ENCODE assay signal across 15 mouse cellular contexts in genomic region chr4:107180746-107181145, GRCm38 (mm10). TPM values are rescaled to one million over a fixed set of nuclear protein-coding genes. Genes with fewer than 3 reads are reported as not detected.
A peak's percentile ranks its signal among the peaks of the same experiment; 100 is the strongest.
DNase-seq lines count a peak whose midpoint lies in the region; ATAC-seq and TF ChIP-seq lines count a peak whose summit lies in the region.
"Had no signal": no experiment of that assay in that cellular context is flagged by ENCODE, and none has a peak within 500 bp of the region (broad histone marks: within the 10 kb centered on the region; RNA-seq: fewer than 3 reads in every experiment).

No protein-coding gene starts in this region.

- DNase-seq in R1 (ENCODE audit: low read depth, low spot score), result peak; percentile 78
- no peak for DNase-seq in retina, embryonic 14.5 days (ENCODE audit: low spot score)
- DNase-seq in adrenal gland, postnatal 10 days, result no peak
- DNase-seq in cerebellum, adult 18-20 months, result no peak
- DNase-seq: cerebellum, adult 11-12 months; kidney, postnatal 36 days; layer of hippocampus, postnatal 36 days had no signal

- H3K9ac ChIP-seq in intestine, postnatal 0 days (ENCODE audit: low read depth, low read length), result no peak overlapping the region
- H3K9ac ChIP-seq in intestine, embryonic 15.5 days, result no peak overlapping the region
- H3K9ac ChIP-seq in embryonic facial prominence, embryonic 15.5 days, result no peak overlapping the region
- H3K9ac ChIP-seq in midbrain, embryonic 13.5 days (replicated peaks), result no peak overlapping the region

- no peaks in the 10 kb centered on the region for H3K9me3 ChIP-seq in intestine, postnatal 0 days (ENCODE audit: control insufficient read depth)
- no peaks in the 10 kb centered on the region for H3K9me3 ChIP-seq in intestine, embryonic 15.5 days
- no peaks in the 10 kb centered on the region for H3K9me3 ChIP-seq in embryonic facial prominence, embryonic 15.5 days (replicated peaks)
- H3K9me3 ChIP-seq in midbrain, embryonic 13.5 days, result no peaks in the 10 kb centered on the region

- no peaks in the 10 kb centered on the region for H3K36me3 ChIP-seq in intestine, postnatal 0 days (ENCODE audit: control insufficient read depth, insufficient read depth)
- H3K36me3 ChIP-seq in intestine, embryonic 15.5 days, result no peaks in the 10 kb centered on the region
- no peaks in the 10 kb centered on the region for H3K36me3 ChIP-seq in embryonic facial prominence, embryonic 15.5 days
- no peaks in the 10 kb centered on the region for H3K36me3 ChIP-seq in midbrain, embryonic 13.5 days

- 0 out of 2 replicates have a peak overlapping the region, but pooled peaks have one; percentile 1 for H3K4me2 ChIP-seq in intestine, postnatal 0 days (replicated peaks; ENCODE audit: low read depth)
- no peak overlapping the region for H3K4me2 ChIP-seq in intestine, embryonic 15.5 days (replicated peaks)
- peak overlapping the region; percentile 64; the same call in 1 of the 2 replicates for H3K4me2 ChIP-seq in embryonic facial prominence, embryonic 15.5 days (replicated peaks)
- H3K4me2 ChIP-seq in midbrain, embryonic 13.5 days (replicated peaks), result peak overlapping the region; percentile 66

- H3K4me1 ChIP-seq in intestine, postnatal 0 days (replicated peaks; ENCODE audit: control insufficient read depth, insufficient read depth, low read length), result peaks cover 11% of the 10 kb centered on the region
- peaks cover 21% of the 10 kb centered on the region for H3K4me1 ChIP-seq in intestine, embryonic 15.5 days (replicated peaks)
- H3K4me1 ChIP-seq in embryonic facial prominence, embryonic 15.5 days, result peaks cover 47% of the 10 kb centered on the region
- peaks cover 48% of the 10 kb centered on the region for H3K4me1 ChIP-seq in midbrain, embryonic 13.5 days (replicated peaks)

- no peak for ATAC-seq in intestine, postnatal 0 days
- no peak for ATAC-seq in intestine, embryonic 15.5 days
- ATAC-seq in embryonic facial prominence, embryonic 15.5 days (ENCODE audit: insufficient number of reproducible peaks, low FRiP score, low TSS enrichment, low read depth), result no peak
- ATAC-seq in midbrain, embryonic 13.5 days, result no peak

- no peak for TF ChIP-seq CTCF in intestine, postnatal 0 days (IDR thresholded peaks at IDR 0.05; ENCODE audit: low read depth)

- no peak overlapping the region for H3K4me3 ChIP-seq in intestine, postnatal 0 days (ENCODE audit: low read depth, low read length)
- no peak overlapping the region for H3K4me3 ChIP-seq in intestine, embryonic 15.5 days (replicated peaks)
- no peak overlapping the region for H3K4me3 ChIP-seq in embryonic facial prominence, embryonic 15.5 days (replicated peaks)
- H3K4me3 ChIP-seq in midbrain, embryonic 13.5 days (replicated peaks), result peak overlapping the region; percentile 95

- H3K27ac ChIP-seq in intestine, postnatal 0 days (ENCODE audit: low read depth, low read length), result no peak overlapping the region
- no peak overlapping the region for H3K27ac ChIP-seq in intestine, embryonic 15.5 days
- 0 out of 2 replicates have a peak overlapping the region, but pooled peaks have one; percentile 22 for H3K27ac ChIP-seq in embryonic facial prominence, embryonic 15.5 days (replicated peaks)
- H3K27ac ChIP-seq in midbrain, embryonic 13.5 days, result no peak overlapping the region
- H3K27ac ChIP-seq: stomach, postnatal 0 days had no signal

- H3K27me3 ChIP-seq in intestine, postnatal 0 days (replicated peaks; ENCODE audit: control insufficient read depth, insufficient read depth, low read length), result no peaks in the 10 kb centered on the region
- H3K27me3 ChIP-seq in intestine, embryonic 15.5 days (replicated peaks), result no peaks in the 10 kb centered on the region
- H3K27me3 ChIP-seq in embryonic facial prominence, embryonic 15.5 days, result no peaks in the 10 kb centered on the region
- H3K27me3 ChIP-seq in midbrain, embryonic 13.5 days, result no peaks in the 10 kb centered on the region
- H3K27me3 ChIP-seq: CH12.LX had no signal

RNA-seq across cellular contexts. Expression of gene Tceanc2, which starts 1.8 kb away (rescaled TPM):
- 16.6 and 17.7 TPM in 2 replicates for polyA plus RNA-seq in intestine, postnatal 0 days (2015; fragmentation: Nextera tagmentation; extraction: Ambion mirVana)
- 21.8 and 35.1 TPM in 2 replicates for polyA plus RNA-seq in intestine, embryonic 15.5 days (2015; fragmentation: Nextera tagmentation; extraction: Ambion mirVana)
- 22.5 and 24.7 TPM in 2 replicates for polyA plus RNA-seq in embryonic facial prominence, embryonic 15.5 days (2015; fragmentation: Nextera tagmentation; extraction: Ambion mirVana)
- 28.4 and 45.1 TPM in 2 replicates for polyA plus RNA-seq in midbrain, embryonic 13.5 days (2015; fragmentation: Nextera tagmentation; extraction: Ambion mirVana)
- 10 to 100 TPM; 22.4 to 22.8 TPM for total RNA-seq in adrenal gland, postnatal 10 days (2021)

RNA-seq across cellular contexts. Expression of gene Tmem59, which starts 2.5 kb away (rescaled TPM):
- 560 and 584 TPM in 2 replicates for polyA plus RNA-seq in intestine, postnatal 0 days (2015; fragmentation: Nextera tagmentation; extraction: Ambion mirVana)
- polyA plus RNA-seq in intestine, embryonic 15.5 days (2015; fragmentation: Nextera tagmentation; extraction: Ambion mirVana), result 394 and 425 TPM in 2 replicates
- 583 and 621 TPM in 2 replicates for polyA plus RNA-seq in embryonic facial prominence, embryonic 15.5 days (2015; fragmentation: Nextera tagmentation; extraction: Ambion mirVana)
- polyA plus RNA-seq in midbrain, embryonic 13.5 days (2015; fragmentation: Nextera tagmentation; extraction: Ambion mirVana), result 377 and 395 TPM in 2 replicates
- 100 to 1,000 TPM; 288 to 289 TPM for total RNA-seq in adrenal gland, postnatal 10 days (2021)

RNA-seq across cellular contexts. Expression of gene Ldlrad1, which starts 28.2 kb away (rescaled TPM):
- not detected in 2 replicates for polyA plus RNA-seq in intestine, postnatal 0 days (2015; fragmentation: Nextera tagmentation; extraction: Ambion mirVana)
- not detected in 2 replicates for polyA plus RNA-seq in intestine, embryonic 15.5 days (2015; fragmentation: Nextera tagmentation; extraction: Ambion mirVana)
- polyA plus RNA-seq in embryonic facial prominence, embryonic 15.5 days (2015; fragmentation: Nextera tagmentation; extraction: Ambion mirVana), result 0.25 TPM in 2 replicates
- not detected in 2 replicates for polyA plus RNA-seq in midbrain, embryonic 13.5 days (2015; fragmentation: Nextera tagmentation; extraction: Ambion mirVana)
- under 1 TPM in 1 of 2 experiments, not detected in 1; 0.27 TPM for total RNA-seq in adrenal gland, postnatal 10 days (2021)
- total RNA-seq: CH12.LX; layer of hippocampus, postnatal 36 days; liver, adult 2 months; megakaryocyte-erythroid progenitor cell, adult 5-6 weeks had no signal
- polyA plus RNA-seq: liver, adult 2 months had no signal
